Comparison of ENCODE assay signal across 8 mouse cellular contexts in genomic region chr4:118620967-118621320, GRCm38 (mm10). TPM values are rescaled to one million over a fixed set of nuclear protein-coding genes. Genes with fewer than 3 reads are reported as not detected.
A peak's percentile ranks its signal among the peaks of the same experiment; 100 is the strongest.
DNase-seq lines count a peak whose midpoint lies in the region; ATAC-seq and TF ChIP-seq lines count a peak whose summit lies in the region.

No protein-coding gene starts in this region.

- no peaks in the 10 kb centered on the region for H3K27me3 ChIP-seq in heart, embryonic 16.5 days (ENCODE audit: control insufficient read depth, insufficient read depth, low read length)
- no peaks in the 10 kb centered on the region; a peak in 1 of 4 replicates for H3K27me3 ChIP-seq in MEL (ENCODE audit: control insufficient read depth in 1 of 2, insufficient read depth in 2 of 2, low read length in 2 of 2)
- H3K27me3 ChIP-seq in megakaryocyte, embryonic 14.5 days (replicated peaks): peaks cover 5% of the 10 kb centered on the region

- WGBS in heart, embryonic 16.5 days: under 1% methylated on average over 23 of the region's 23 CpGs

- TF ChIP-seq RAD21 in MEL (IDR thresholded peaks at IDR 0.05; ENCODE audit: low read depth, low read length): no peak

- no peak for DNase-seq in heart, postnatal 25 days (ENCODE audit: low spot score)
- DNase-seq in MEL (ENCODE audit: low read depth, low spot score): no peak
- no peak for DNase-seq in layer of hippocampus, adult 11-12 months (ENCODE audit: low spot score)
- DNase-seq in layer of hippocampus, adult 18-20 months (ENCODE audit: low spot score in 2 of 2): no peak

- H3K9me3 ChIP-seq in heart, embryonic 16.5 days (replicated peaks; ENCODE audit: control insufficient read depth, low read length): peaks cover 2% of the 10 kb centered on the region; the same call in 1 of the 2 replicates
- no peaks in the 10 kb centered on the region for H3K9me3 ChIP-seq in MEL (replicated peaks; ENCODE audit: insufficient read depth, low read length)
- no peaks in the 10 kb centered on the region for H3K9me3 ChIP-seq in megakaryocyte, embryonic 14.5 days

- ATAC-seq in heart, embryonic 16.5 days (replicated peaks; ENCODE audit: extremely low read depth, insufficient read depth, low FRiP score): no peak
- peak; percentile 21 for ATAC-seq in granulocyte monocyte progenitor cell, adult 5-6 weeks (replicated peaks; ENCODE audit: poor library complexity, severe bottlenecking)
- no peak for ATAC-seq in monocyte, adult 5-6 weeks (replicated peaks; ENCODE audit: insufficient number of reproducible peaks, low FRiP score, low TSS enrichment, poor library complexity, severe bottlenecking)

- H3K79me2 ChIP-seq in MEL (ENCODE audit: control insufficient read depth, insufficient read depth, low read length, poor library complexity): peaks cover 19% of the 10 kb centered on the region

- peak overlapping the region; percentile 91 for H3K4me3 ChIP-seq in heart, embryonic 16.5 days (ENCODE audit: low read length)
- H3K4me3 ChIP-seq in MEL (ENCODE audit: control insufficient read depth in 1 of 2, insufficient read depth in 1 of 2, low read depth in 2 of 2, low read length in 2 of 2): peak overlapping the region; percentile 89 to 91
- peak overlapping the region; percentile 98 for H3K4me3 ChIP-seq in megakaryocyte, embryonic 14.5 days (replicated peaks)

- H3K4me2 ChIP-seq in heart, embryonic 16.5 days (ENCODE audit: low read depth, low read length): peak overlapping the region; percentile 96

- peak overlapping the region; percentile 85 for H3K9ac ChIP-seq in heart, embryonic 16.5 days (ENCODE audit: low read length)
- peak overlapping the region; percentile 90 for H3K9ac ChIP-seq in MEL (ENCODE audit: control insufficient read depth, low read depth, low read length, poor library complexity, severe bottlenecking)

- H3K4me1 ChIP-seq in heart, embryonic 16.5 days (ENCODE audit: control insufficient read depth, insufficient read depth, low read length): peaks cover 8% of the 10 kb centered on the region; the same call in 1 of the 2 replicates
- peaks cover 0 to 5% of the 10 kb centered on the region in 2 experiments; a peak in 2 of 4 replicates for H3K4me1 ChIP-seq in MEL (ENCODE audit: control insufficient read depth in 1 of 2, insufficient read depth in 2 of 2, low read length in 2 of 2)
- peaks cover 21% of the 10 kb centered on the region for H3K4me1 ChIP-seq in megakaryocyte, embryonic 14.5 days

- peaks cover 26% of the 10 kb centered on the region for H3K36me3 ChIP-seq in heart, embryonic 16.5 days (ENCODE audit: control insufficient read depth, insufficient read depth)
- H3K36me3 ChIP-seq in MEL (ENCODE audit: control insufficient read depth in 1 of 2, insufficient read depth in 2 of 2, low read length in 2 of 2): peaks cover 7 to 8% of the 10 kb centered on the region in 2 experiments
- peaks cover 36% of the 10 kb centered on the region for H3K36me3 ChIP-seq in megakaryocyte, embryonic 14.5 days (replicated peaks; ENCODE audit: low read length)

- TF ChIP-seq EP300 in MEL (IDR thresholded peaks at IDR 0.05; ENCODE audit: low read depth in 1 of 2, low read length in 2 of 2): no peak

- TF ChIP-seq CTCF in MEL (IDR thresholded peaks at IDR 0.05 in 2 of 3, conservative IDR thresholded peaks at IDR 0.05 in 1 of 3; ENCODE audit: control insufficient read depth in 1 of 3, insufficient read depth in 1 of 3, low read depth in 2 of 3, low read length in 3 of 3, poor library complexity in 1 of 3, severe bottlenecking in 1 of 3): no peak

- TF ChIP-seq POLR2A in MEL (IDR thresholded peaks at IDR 0.05; ENCODE audit: control insufficient read depth in 1 of 2, insufficient read depth in 1 of 2, low read depth in 1 of 2, low read length in 2 of 2, poor library complexity in 1 of 2): no peak; a peak in 1 of 4 replicates

- intact Hi-C loops in heart, postnatal 25 days (cut with DNase I): loop anchor here (5.0 kb wide), 1 partner anchor 189 kb away; no protein-coding TSS in a partner anchor

- H3K27ac ChIP-seq in heart, embryonic 16.5 days (ENCODE audit: low read length): peak overlapping the region; percentile 45
- H3K27ac ChIP-seq in MEL (ENCODE audit: control insufficient read depth, low read depth, low read length): peak overlapping the region; percentile 58

TF ChIP-seq in MEL, 35 proteins besides CTCF, POLR2A, EP300 and RAD21:
- TF ChIP-seq KAT2A (conservative IDR thresholded peaks at IDR 0.05; ENCODE audit: low read depth, low read length) (no peak), TCF12 (IDR thresholded peaks at IDR 0.05; ENCODE audit: low read depth, low read length) (no peak), POLR2AphosphoS2 (IDR thresholded peaks at IDR 0.05; ENCODE audit: low read length) (no peak), TAL1 (IDR thresholded peaks at IDR 0.05; ENCODE audit: low read length) (no peak), MAX (IDR thresholded peaks at IDR 0.05; ENCODE audit: low read length) (no peak), USF1 (IDR thresholded peaks at IDR 0.05; ENCODE audit: low read depth, low read length) (no peak), ZKSCAN1 (IDR thresholded peaks at IDR 0.05; ENCODE audit: low read depth, low read length) (no peak), MAZ (IDR thresholded peaks at IDR 0.05; ENCODE audit: low read depth, low read length) (no peak), MYC (IDR thresholded peaks at IDR 0.05; ENCODE audit: low read depth, low read length) (no peak), NELFE (IDR thresholded peaks at IDR 0.05; ENCODE audit: low read depth, low read length) (no peak), BHLHE40 (IDR thresholded peaks at IDR 0.05; ENCODE audit: borderline replicate concordance, low read depth, low read length) (no peak), ELF1 (IDR thresholded peaks at IDR 0.05; ENCODE audit: low read depth, low read length) (no peak), CHD1 (IDR thresholded peaks at IDR 0.05; ENCODE audit: low read depth, low read length) (no peak), ETS1 (IDR thresholded peaks at IDR 0.05; ENCODE audit: low read depth, low read length) (no peak; the same call in 1 of the 2 replicates), NRF1 (IDR thresholded peaks at IDR 0.05; ENCODE audit: insufficient read depth, low read depth, low read length, poor library complexity, severe bottlenecking) (no peak)

RNA-seq across cellular contexts. Expression of gene Ebna1bp2, which starts 0.3 kb away (rescaled TPM):
- polyA plus RNA-seq in heart, embryonic 16.5 days (2015; fragmentation: Nextera tagmentation; extraction: Ambion mirVana): 70.7 and 105 TPM in 2 replicates
- total RNA-seq in heart, postnatal 25 days (2021): 10 to 100 TPM; 36.6 to 38.2 TPM
- 313 and 357 TPM in 2 replicates for total RNA-seq in MEL (2012; rRNA removed)
- polyA plus RNA-seq in MEL (2012; ENCODE audit: insufficient read depth in 1 of 2, insufficient read length in 2 of 2, low read depth in 1 of 2, low replicate concordance in 2 of 2, missing spikeins in 1 of 2): 100 to 1,000 TPM in 1 of 2 experiments, not detected in 1; 378 TPM
- 100 and 111 TPM in 2 replicates for total RNA-seq in granulocyte monocyte progenitor cell, adult 5-6 weeks (2014; fragmentation: Nextera tagmentation)
- 158 and 165 TPM in 2 replicates for total RNA-seq in granulocyte monocyte progenitor cell, adult 5-6 weeks (2017)
- polyA plus RNA-seq in megakaryocyte, embryonic 14.5 days (2012; ENCODE audit: insufficient read depth, low replicate concordance): 1.1 and 21.0 TPM in 2 replicates
- 10 to 100 TPM; 58.4 to 62.8 TPM for total RNA-seq in layer of hippocampus, adult 18-20 months (2021)
- 40.9 to 70.6 TPM (median 54.9 TPM) in 3 replicates for total RNA-seq in monocyte, adult 5-6 weeks (2017)

RNA-seq across cellular contexts. Expression of gene Cfap57, which starts 0.4 kb away (rescaled TPM):
- 0.33 and 0.54 TPM in 2 replicates for polyA plus RNA-seq in heart, embryonic 16.5 days (2015; fragmentation: Nextera tagmentation; extraction: Ambion mirVana)
- total RNA-seq in heart, postnatal 25 days (2021): under 1 TPM in 1 of 2 experiments, not detected in 1; 0.05 TPM
- total RNA-seq in MEL (2012; rRNA removed): not detected in 2 replicates
- not detected for polyA plus RNA-seq in MEL (2012; ENCODE audit: insufficient read depth in 1 of 2, insufficient read length in 2 of 2, low read depth in 1 of 2, low replicate concordance in 2 of 2, missing spikeins in 1 of 2)
- 1.2 and 1.3 TPM in 2 replicates for total RNA-seq in granulocyte monocyte progenitor cell, adult 5-6 weeks (2014; fragmentation: Nextera tagmentation)
- 2.8 and 3.9 TPM in 2 replicates for total RNA-seq in granulocyte monocyte progenitor cell, adult 5-6 weeks (2017)
- polyA plus RNA-seq in megakaryocyte, embryonic 14.5 days (2012; ENCODE audit: insufficient read depth, low replicate concordance): not detected in 2 replicates
- under 1 TPM; 0.41 to 0.84 TPM for total RNA-seq in layer of hippocampus, adult 18-20 months (2021)
- not detected in 3 replicates for total RNA-seq in monocyte, adult 5-6 weeks (2017)

RNA-seq across cellular contexts. Expression of gene Olfr62, which starts 37.8 kb away (rescaled TPM):
- polyA plus RNA-seq in heart, embryonic 16.5 days (2015; fragmentation: Nextera tagmentation; extraction: Ambion mirVana): not detected in 2 replicates
- total RNA-seq in heart, postnatal 25 days (2021): not detected
- not detected in 2 replicates for total RNA-seq in MEL (2012; rRNA removed)
- not detected for polyA plus RNA-seq in MEL (2012; ENCODE audit: insufficient read depth in 1 of 2, insufficient read length in 2 of 2, low read depth in 1 of 2, low replicate concordance in 2 of 2, missing spikeins in 1 of 2)
- total RNA-seq in granulocyte monocyte progenitor cell, adult 5-6 weeks (2014; fragmentation: Nextera tagmentation): not detected in 2 replicates
- total RNA-seq in granulocyte monocyte progenitor cell, adult 5-6 weeks (2017): not detected in 2 replicates
- 0.08 TPM in 1 of 2 replicates, not detected in the other for polyA plus RNA-seq in megakaryocyte, embryonic 14.5 days (2012; ENCODE audit: insufficient read depth, low replicate concordance)
- total RNA-seq in layer of hippocampus, adult 18-20 months (2021): not detected
- not detected in 3 replicates for total RNA-seq in monocyte, adult 5-6 weeks (2017)
